Mouse (Mus musculus) forebrain, embryonic 16.5 days (tissue): ENCODE data around the gene Rab3d. TPM values are rescaled to one million over a fixed set of nuclear protein-coding genes. Genes with fewer than 3 reads are reported as not detected.
"Not testable (repeated sequence)": the region's sequence is repeated elsewhere in the genome, so short reads cannot be mapped to it uniquely, and the experiment has no call there.

Experiments
- ATAC-seq: fragments of 200-750 bp; cut with Nextera tagmentation; 2 replicates; pipeline ENCODE4 v1.8.0; 2017; ENCODE audit warnings: mild to moderate bottlenecking, moderate library complexity
- H3K27ac ChIP-seq: fragments of 300-500 bp; sonication (generic); 2 replicates; pipeline ENCODE4 v1.5.1; 2014; ENCODE audit warnings: low read length, control low read depth
- H3K27me3 ChIP-seq: fragments of 300-500 bp; sonication (generic); replicated peaks from 2 replicates; pipeline ENCODE4 v1.6.1; 2014; ENCODE audit warnings: low read length; ENCODE audit not compliant: control insufficient read depth, insufficient read depth
- H3K36me3 ChIP-seq: fragments of 300-500 bp; sonication (generic); 2 replicates; pipeline ENCODE4 v1.6.1; 2014; ENCODE audit not compliant: control insufficient read depth, insufficient read depth
- H3K4me1 ChIP-seq: fragments of 300-500 bp; sonication (generic); replicated peaks from 2 replicates; pipeline ENCODE4 v1.6.1; 2014; ENCODE audit warnings: low read length; ENCODE audit not compliant: control insufficient read depth, insufficient read depth
- H3K4me2 ChIP-seq: fragments of 300-500 bp; sonication (generic); 2 replicates; pipeline ENCODE4 v1.6.1; 2014; ENCODE audit warnings: mild to moderate bottlenecking, low read length, control low read depth
- H3K4me3 ChIP-seq: fragments of 300-500 bp; sonication (generic); replicated peaks from 2 replicates; pipeline ENCODE4 v1.5.1; 2014; ENCODE audit warnings: mild to moderate bottlenecking, low read length, control low read depth
- H3K9ac ChIP-seq: fragments of 300-500 bp; sonication (generic); replicated peaks from 2 replicates; pipeline ENCODE4 v1.6.1; 2014; ENCODE audit warnings: low read depth, low read length, control low read depth
- H3K9me3 ChIP-seq: fragments of 300-500 bp; sonication (generic); 2 replicates; pipeline ENCODE4 v1.6.1; 2016; ENCODE audit warnings: low read length; ENCODE audit not compliant: control insufficient read depth
- WGBS: fragments of 180-500 bp; shearing (Covaris S2); extraction: QIAGEN DNeasy Blood & Tissue Kit; methylation state at CpG from one replicate; pipeline ENCODE4 v1.1.7; 2014; 5-methylcytosine and 5-hydroxymethylcytosine counted together
- polyA plus RNA-seq: library from polyadenylated mRNA; unstranded; fragments of >200 nt; fragmentation: Nextera tagmentation; extraction: Ambion mirVana; gene quantifications from 2 replicates; pipeline ENCODE4 v1.2.1, GENCODE M21; 2015

Rab3d gene
- polyA plus RNA-seq, 1 experiment from 2014 or later: 37.4 TPM

DNA sequence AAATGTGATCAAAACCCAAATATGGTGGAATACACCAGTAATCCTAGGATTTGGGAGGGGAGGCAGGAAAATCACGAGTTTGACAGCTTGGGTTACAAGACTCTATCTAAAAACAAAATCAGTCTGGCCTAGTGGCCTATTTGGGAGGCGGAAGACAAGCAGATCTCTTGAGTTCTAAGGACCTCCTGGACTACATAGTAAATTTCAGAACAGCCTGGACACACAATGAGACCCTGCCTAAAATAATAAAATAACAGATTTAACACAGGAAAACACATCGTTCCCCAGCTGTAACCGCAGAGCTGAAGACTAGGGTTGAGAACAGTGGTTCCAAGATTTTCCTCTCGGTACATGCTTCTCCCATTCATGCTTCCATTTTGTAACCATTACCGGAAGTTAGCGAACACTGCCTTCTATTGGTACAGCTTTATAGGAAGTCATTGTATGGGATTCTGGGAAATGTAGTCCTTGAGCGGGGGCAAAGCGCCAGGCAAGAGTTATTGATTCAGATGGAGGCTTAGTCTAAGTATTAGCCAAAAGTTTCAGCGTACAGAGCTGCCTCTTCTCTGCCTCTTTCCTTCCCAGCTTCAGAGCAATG is 16.7 kb downstream of the Rab3d start:
- Histone ChIP-seq H3K9ac (peak overlapping the region; percentile 24; the same call in 1 of the 2 replicates), H3K36me3 (no peaks in the 10 kb centered on the region), H3K9me3 (no peaks in the 10 kb centered on the region), H3K4me3 (peak overlapping the region; percentile 48), H3K27ac (peak overlapping the region; percentile 58; the same call in 1 of the 2 replicates), H3K27me3 (peaks cover 15% of the 10 kb centered on the region), H3K4me2 (peak overlapping the region; percentile 63), H3K4me1 (0 out of 2 replicates have a peak, but pooled peaks cover 4% of the 10 kb centered on the region)
- ATAC-seq: peak; percentile 96
- 14% methylated on average over 10 of the region's 10 CpGs for WGBS

DNA sequence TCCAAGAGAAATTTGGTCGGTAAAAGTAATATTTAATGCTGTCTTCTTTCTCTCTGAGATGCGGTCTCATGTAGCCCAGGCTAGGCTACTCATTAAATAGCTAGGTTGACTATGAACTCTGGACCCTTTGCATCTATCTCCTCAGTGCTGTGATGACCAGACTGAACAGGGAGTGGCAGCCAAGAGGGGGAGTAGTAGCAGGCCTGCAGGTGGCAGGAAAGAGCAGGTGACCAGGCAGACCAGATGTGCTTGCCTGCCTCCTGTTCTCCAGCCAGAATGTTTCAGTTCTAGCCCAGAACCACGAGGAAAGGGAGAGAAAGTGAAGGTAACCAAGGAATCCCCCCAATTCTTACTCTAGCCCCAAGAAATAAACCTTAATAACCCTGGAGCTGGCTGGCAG is 28.8 kb downstream of the Rab3d start:
- Histone ChIP-seq H3K9me3 (no peaks in the 10 kb centered on the region), H3K4me1 (no peaks in the 10 kb centered on the region), H3K4me3 (no peak overlapping the region), H3K27ac (no peak overlapping the region), H3K36me3 (no peaks in the 10 kb centered on the region), H3K27me3 (no peaks in the 10 kb centered on the region), H3K9ac (no peak overlapping the region), H3K4me2 (no peak overlapping the region)
- no peak for ATAC-seq
- 61% methylated on average over 3 of the region's 3 CpGs for WGBS

DNA sequence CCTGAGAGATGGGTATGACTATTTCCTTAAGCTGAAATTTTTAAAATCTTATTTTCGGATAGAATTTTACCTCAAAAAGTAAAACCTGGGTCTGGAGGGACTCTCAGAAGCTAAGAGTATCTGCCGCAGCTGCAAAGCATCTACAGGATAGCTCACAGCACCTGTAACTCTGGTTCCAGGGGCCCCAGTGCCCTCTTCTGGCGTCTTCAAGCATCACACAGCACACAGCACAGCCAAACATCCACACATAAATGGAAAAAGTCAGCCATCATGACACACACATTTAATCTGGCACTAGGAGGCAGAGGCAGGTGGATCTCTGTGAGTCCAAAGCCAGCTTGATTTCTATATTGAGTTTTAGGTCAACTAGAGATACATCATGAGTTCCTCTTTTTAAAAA is 41.4 kb downstream of the Rab3d start:
- Histone ChIP-seq H3K4me1 (no peaks in the 10 kb centered on the region), H3K9ac (no peak overlapping the region), H3K27ac (no peak overlapping the region), H3K9me3 (no peaks in the 10 kb centered on the region), H3K4me3 (no peak overlapping the region), H3K4me2 (no peak overlapping the region), H3K36me3 (no peaks in the 10 kb centered on the region), H3K27me3 (no peaks in the 10 kb centered on the region; the same call in 1 of the 2 replicates)
- 64% methylated on average over 3 of the region's 3 CpGs for WGBS
- no peak for ATAC-seq

DNA sequence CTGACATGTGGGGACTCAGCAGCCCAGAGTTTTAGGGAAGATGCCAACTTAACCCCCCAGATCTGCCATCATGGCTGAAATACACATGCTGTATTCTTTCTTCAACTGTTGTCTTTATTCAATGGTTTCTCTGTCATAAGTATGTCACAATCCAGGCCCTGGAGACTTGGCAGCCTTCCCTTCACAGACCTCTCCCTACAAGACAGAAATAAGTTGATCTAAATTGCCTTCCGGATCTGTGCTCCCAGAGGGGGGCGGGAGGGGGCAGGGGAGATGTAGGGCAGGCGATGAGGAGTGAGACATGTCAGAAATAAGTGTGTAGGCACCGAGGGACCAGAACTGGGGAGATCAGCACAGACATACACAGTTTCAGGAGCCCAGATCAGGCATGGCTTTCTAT is 45.8 kb downstream of the Rab3d start:
- Histone ChIP-seq H3K27ac (no peak overlapping the region), H3K4me2 (no peak overlapping the region), H3K9ac (no peak overlapping the region), H3K27me3 (no peaks in the 10 kb centered on the region; the same call in 1 of the 2 replicates), H3K36me3 (no peaks in the 10 kb centered on the region), H3K4me1 (0 out of 2 replicates have a peak, but pooled peaks cover 2% of the 10 kb centered on the region), H3K4me3 (no peak overlapping the region), H3K9me3 (no peaks in the 10 kb centered on the region)
- ATAC-seq: no peak
- WGBS: 54% methylated on average over 4 of the region's 4 CpGs

DNA sequence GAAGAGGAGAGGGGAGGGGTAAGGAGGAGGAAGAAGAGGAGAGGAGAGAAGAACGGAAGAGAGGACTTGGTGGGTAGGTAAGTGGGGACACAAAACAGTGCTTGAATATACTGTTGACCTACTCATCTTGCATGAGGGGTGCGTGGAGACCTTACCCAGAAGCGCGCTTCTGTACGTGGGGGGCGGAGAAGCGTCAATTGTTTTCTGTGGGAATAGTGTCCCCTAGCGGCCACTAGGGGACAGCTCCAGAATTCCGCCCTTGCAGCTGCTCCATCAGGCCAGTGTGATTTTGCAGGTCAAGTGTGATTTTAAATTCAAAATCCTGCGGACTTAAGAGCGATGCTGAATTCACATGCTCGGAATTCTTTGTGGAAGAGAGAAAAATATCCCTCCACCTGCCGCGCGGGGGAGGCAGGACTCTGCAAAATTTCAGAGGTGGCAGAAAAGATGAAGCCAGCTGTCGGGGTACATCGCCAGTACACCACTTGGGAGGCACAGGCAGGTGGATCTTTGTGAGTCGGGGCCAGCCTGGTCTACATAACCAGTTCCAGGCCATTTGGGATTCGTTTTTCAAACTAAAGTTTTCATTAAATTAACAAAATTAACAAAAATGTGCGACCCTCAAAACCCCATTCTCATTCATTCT is 47.0 kb downstream of the Rab3d start:
- peak overlapping the region; percentile 13; the same call in 1 of the 2 replicates for H3K4me3 ChIP-seq
- no peaks in the 10 kb centered on the region; the same call in 1 of the 2 replicates for H3K27me3 ChIP-seq
- peak overlapping the region; percentile 39 for H3K4me2 ChIP-seq
- no peak overlapping the region for H3K27ac ChIP-seq
- H3K9ac ChIP-seq: no peak overlapping the region
- no peaks in the 10 kb centered on the region for H3K9me3 ChIP-seq
- ATAC-seq: peak; percentile 67
- H3K36me3 ChIP-seq: no peaks in the 10 kb centered on the region
- H3K4me1 ChIP-seq: 0 out of 2 replicates have a peak, but pooled peaks cover 2% of the 10 kb centered on the region
- WGBS: 11% methylated on average over 20 of the region's 20 CpGs

DNA sequence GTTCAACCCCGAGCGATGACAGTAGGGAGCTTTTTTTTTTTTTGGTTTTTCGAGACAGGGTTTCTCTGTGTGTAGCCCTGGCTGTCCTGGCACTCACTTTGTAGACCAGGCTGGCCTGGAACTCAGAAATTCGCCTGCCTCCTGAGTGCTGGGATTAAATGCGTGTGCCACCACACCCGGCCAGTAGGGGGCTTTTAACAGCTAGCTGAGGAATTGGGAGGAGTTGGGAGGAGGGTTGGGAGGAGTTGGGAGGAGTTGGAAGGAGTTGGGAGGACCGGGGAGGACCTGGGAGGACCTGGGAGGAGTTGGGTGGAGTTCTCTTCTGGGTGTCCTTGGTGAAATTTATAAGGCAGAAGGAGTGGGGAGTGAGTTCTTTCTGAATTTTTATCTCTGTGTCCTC is 48.7 kb downstream of the Rab3d start:
- WGBS: 53% methylated on average over 7 of the region's 7 CpGs

DNA sequence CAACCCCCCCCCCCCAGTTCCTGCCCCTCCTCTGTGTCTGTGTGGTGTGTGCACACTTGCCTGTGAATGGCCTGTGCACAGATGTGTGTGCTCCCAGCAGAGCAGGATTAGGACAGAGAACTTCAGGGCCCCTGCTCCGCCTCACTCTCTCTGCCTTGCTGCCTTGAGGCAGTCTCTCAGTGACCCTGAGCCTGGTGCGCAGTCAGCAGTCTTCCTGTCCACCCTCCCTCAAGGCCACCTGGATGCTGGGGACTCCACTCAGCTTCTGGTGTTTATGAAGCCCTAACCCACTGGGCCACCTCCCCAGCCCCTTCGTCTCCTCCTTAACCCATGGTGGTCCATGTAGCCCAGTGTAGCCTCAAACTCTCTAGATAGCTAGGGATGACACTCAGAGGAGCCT is 50.3 kb downstream of the Rab3d start:
- no peak for ATAC-seq
- 0 out of 2 replicates have a peak, but pooled peaks cover 2% of the 10 kb centered on the region for H3K4me1 ChIP-seq
- no peak overlapping the region for H3K9ac ChIP-seq
- H3K4me3 ChIP-seq: no peak overlapping the region
- no peaks in the 10 kb centered on the region for H3K9me3 ChIP-seq
- no peaks in the 10 kb centered on the region for H3K36me3 ChIP-seq
- no peak overlapping the region for H3K27ac ChIP-seq
- 86% methylated on average over 3 of the region's 3 CpGs for WGBS
- no peak overlapping the region for H3K4me2 ChIP-seq
- H3K27me3 ChIP-seq: no peaks in the 10 kb centered on the region

More for the DNA sequence above, 48.7 kb downstream of the Rab3d start:
- H3K4me3 ChIP-seq, H3K27me3 ChIP-seq, H3K9ac ChIP-seq, H3K36me3 ChIP-seq, H3K4me1 ChIP-seq, H3K4me2 ChIP-seq, H3K27ac ChIP-seq, ATAC-seq, H3K9me3 ChIP-seq: not testable (repeated sequence)

DNA sequence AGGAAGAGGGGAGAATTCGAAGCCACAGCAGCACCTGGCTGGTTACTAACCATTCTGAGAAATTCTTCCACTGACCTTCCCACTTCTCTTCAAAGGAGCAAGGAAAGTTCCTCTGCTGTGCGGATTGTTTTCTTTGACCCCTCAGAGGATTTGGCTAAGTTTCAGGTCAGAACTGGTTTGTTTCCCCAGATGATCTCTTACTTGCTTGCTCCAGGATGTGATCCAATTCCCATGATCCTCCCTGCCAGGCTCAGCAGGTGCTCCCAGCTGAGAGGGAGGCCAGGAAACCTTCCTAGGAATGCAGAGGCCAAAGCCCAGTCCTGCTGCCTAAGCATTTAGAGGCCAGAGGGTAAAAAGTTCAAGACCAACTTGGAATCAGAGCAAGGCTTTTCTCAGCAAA is 51.4 kb downstream of the Rab3d start:
- H3K4me3 ChIP-seq: no peak overlapping the region
- no peak for ATAC-seq
- no peaks in the 10 kb centered on the region for H3K36me3 ChIP-seq
- H3K27me3 ChIP-seq: no peaks in the 10 kb centered on the region
- H3K4me1 ChIP-seq: 0 out of 2 replicates have a peak, but pooled peaks cover 2% of the 10 kb centered on the region
- no peak overlapping the region for H3K4me2 ChIP-seq
- H3K27ac ChIP-seq: no peak overlapping the region
- no peaks in the 10 kb centered on the region for H3K9me3 ChIP-seq
- H3K9ac ChIP-seq: no peak overlapping the region
- 63% methylated on average over 2 of the region's 2 CpGs for WGBS

DNA sequence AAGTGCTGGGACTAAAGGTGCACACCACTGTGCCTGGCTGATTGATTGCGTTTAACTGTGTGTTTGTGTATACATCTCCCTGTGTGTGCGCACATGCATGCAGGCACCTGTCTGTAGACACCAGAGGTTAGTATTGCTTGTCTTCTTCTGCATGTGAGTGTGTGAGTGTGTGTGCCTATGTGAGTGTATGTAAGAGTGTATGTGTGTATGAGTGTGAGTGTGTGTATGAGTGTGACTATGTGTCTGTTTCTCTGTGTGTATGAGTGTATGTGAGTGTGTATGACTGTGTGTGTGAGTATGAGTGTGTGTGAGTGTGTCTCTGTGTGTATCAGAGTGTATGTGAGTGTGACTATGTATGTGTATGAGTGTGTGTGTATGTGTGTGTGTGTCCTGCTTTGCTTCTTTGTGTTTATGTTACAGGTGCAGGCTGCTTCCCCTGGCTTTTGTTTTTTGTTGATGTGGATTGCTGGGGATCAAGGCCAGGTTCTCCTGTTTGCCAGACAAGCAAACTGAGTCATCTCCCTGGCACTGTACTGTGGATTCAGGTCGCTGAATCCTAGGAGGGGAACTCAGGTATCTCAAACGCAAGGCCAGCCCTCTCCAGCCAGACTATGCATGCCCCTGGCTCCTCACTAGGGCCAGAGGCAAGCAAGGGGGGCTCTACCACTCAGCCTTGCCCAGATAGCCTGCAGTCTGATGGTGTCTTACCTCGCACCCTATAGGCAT is 52.2 kb downstream of the Rab3d start:
- Histone ChIP-seq H3K9ac (no peak overlapping the region), H3K36me3 (no peaks in the 10 kb centered on the region), H3K4me3 (no peak overlapping the region), H3K27ac (no peak overlapping the region), H3K4me2 (no peak overlapping the region), H3K9me3 (no peaks in the 10 kb centered on the region), H3K4me1 (0 out of 2 replicates have a peak, but pooled peaks cover under 1% of the 10 kb centered on the region), H3K27me3 (no peaks in the 10 kb centered on the region)
- ATAC-seq: no peak
- WGBS: 69% methylated on average over 5 of the region's 5 CpGs
